Mouse (Mus musculus): ENCODE data around the gene AY761184. TPM values are rescaled to one million over a fixed set of nuclear protein-coding genes. Genes with fewer than 3 reads are reported as not detected.
"Not testable (repeated sequence)": the region's sequence is repeated elsewhere in the genome, so short reads cannot be mapped to it uniquely, and the experiment has no call there.

The AY761184 gene
- total RNA-seq (2015; ENCODE audit: low replicate concordance) (not detected in 2 replicates), total RNA-seq (2017; ENCODE audit: low replicate concordance) (not detected in 2 replicates)

DNA sequence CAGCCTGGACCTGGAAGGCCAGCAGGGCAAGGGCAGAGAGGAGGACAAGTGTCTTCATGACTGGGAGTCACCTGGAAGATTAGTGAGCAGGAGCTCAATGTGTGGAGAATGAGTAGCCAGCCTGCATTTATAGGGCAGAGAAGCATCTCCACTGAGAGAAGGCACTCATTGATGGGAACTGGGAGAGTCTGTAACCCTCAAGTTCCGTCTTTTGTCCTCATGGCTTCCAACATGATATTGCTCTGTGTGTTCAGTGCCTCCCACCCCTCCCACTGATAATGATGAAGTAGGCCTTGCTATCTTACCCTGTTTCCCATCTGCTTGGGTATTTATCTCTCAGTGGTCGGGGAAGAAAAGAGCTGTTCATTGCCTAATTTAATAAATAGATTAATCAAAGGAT is at the start of gene AY761184:
Gene AY761184, minus strand, starts transcription at position 101 of the 400 bp plus-strand sequence.
- not testable (repeated sequence) for ATAC-seq (replicated peaks; ENCODE audit: low FRiP score, poor library complexity, severe bottlenecking)

DNA sequence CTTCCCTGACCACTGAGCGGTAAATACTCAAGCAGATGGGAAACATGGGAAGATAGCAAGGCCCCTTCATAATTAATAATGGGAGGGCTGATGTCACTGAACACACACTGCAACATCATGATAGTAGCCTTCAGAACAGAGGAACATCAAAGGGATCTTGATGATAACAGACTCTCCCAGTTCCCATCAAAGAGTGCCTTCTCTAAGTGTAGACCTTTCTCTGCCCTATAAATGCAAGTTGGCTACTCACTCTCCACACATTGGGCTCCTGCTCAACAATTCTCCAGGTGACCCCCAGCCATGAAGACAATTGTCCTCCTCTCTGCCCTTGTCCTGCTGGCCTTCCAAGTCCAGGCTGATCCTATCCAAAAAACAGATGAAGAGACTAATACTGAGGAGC is 37.9 kb downstream of the AY761184 start, which contains the start of gene Defa34:
Gene Defa34, plus strand, starts transcription at position 301 of the 400 bp plus-strand sequence.
- not testable (repeated sequence) for ATAC-seq (replicated peaks; ENCODE audit: low FRiP score, poor library complexity, severe bottlenecking)

DNA sequence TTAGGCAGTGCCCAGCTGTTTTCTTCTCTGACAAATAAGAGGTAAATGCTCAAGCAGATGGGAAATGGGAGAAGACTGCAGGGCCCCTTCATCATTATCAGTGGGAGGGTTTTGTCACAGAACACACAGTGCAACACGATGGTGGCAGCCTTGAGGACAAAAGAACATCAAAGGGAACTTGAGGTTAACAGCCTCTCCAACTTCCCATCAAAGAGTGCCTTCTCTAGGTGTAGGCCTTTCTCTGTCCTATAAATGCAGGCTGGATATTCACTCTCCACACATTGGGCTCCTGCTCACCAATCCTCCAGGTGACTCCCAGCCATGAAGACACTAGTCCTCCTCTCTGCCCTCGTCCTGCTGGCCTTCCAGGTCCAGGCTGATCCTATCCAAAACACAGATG is 48.0 kb downstream of the AY761184 start, which contains the start of gene Defa17:
Gene Defa17, plus strand, starts transcription at position 301 of the 400 bp plus-strand sequence.
- ATAC-seq (replicated peaks; ENCODE audit: low FRiP score, poor library complexity, severe bottlenecking), result not testable (repeated sequence)

Other genes with a start within 250 kb of the AY761184 start
- not detected in 2 replicates for gene Gm7849, start 247.1 kb downstream of the AY761184 start, total RNA-seq (2015; ENCODE audit: low replicate concordance)
- gene Gm7849, start 247.1 kb downstream of the AY761184 start, total RNA-seq (2017; ENCODE audit: low replicate concordance), result not detected in 2 replicates
- not detected in 2 replicates for gene Defa20, start 194.4 kb downstream of the AY761184 start, total RNA-seq (2015; ENCODE audit: low replicate concordance)
- gene Defa20, start 194.4 kb downstream of the AY761184 start, total RNA-seq (2017; ENCODE audit: low replicate concordance), result not detected in 2 replicates
- not detected in 2 replicates for gene Defa32, start 174.6 kb downstream of the AY761184 start, total RNA-seq (2015; ENCODE audit: low replicate concordance)
- gene Defa32, start 174.6 kb downstream of the AY761184 start, total RNA-seq (2017; ENCODE audit: low replicate concordance), result not detected in 2 replicates
- not detected in 2 replicates for gene Defa37, start 138.3 kb downstream of the AY761184 start, total RNA-seq (2015; ENCODE audit: low replicate concordance)
- not detected in 2 replicates for gene Defa37, start 138.3 kb downstream of the AY761184 start, total RNA-seq (2017; ENCODE audit: low replicate concordance)
- gene Defa28, start 120.6 kb downstream of the AY761184 start, total RNA-seq (2015; ENCODE audit: low replicate concordance), result not detected in 2 replicates
- not detected in 2 replicates for gene Defa28, start 120.6 kb downstream of the AY761184 start, total RNA-seq (2017; ENCODE audit: low replicate concordance)
- gene Gm7861, start 109.1 kb downstream of the AY761184 start, total RNA-seq (2015; ENCODE audit: low replicate concordance), result not detected in 2 replicates
- gene Gm7861, start 109.1 kb downstream of the AY761184 start, total RNA-seq (2017; ENCODE audit: low replicate concordance), result not detected in 2 replicates
- gene Defa26, start 85.5 kb downstream of the AY761184 start, total RNA-seq (2015; ENCODE audit: low replicate concordance), result not detected in 2 replicates
- not detected in 2 replicates for gene Defa26, start 85.5 kb downstream of the AY761184 start, total RNA-seq (2017; ENCODE audit: low replicate concordance)
- not detected in 2 replicates for gene Defa17, start 47.9 kb downstream of the AY761184 start, total RNA-seq (2015; ENCODE audit: low replicate concordance)
- gene Defa17, start 47.9 kb downstream of the AY761184 start, total RNA-seq (2017; ENCODE audit: low replicate concordance), result not detected in 2 replicates
- not detected in 2 replicates for gene Defa34, start 37.8 kb downstream of the AY761184 start, total RNA-seq (2015; ENCODE audit: low replicate concordance)
- gene Defa34, start 37.8 kb downstream of the AY761184 start, total RNA-seq (2017; ENCODE audit: low replicate concordance), result not detected in 2 replicates
- gene Defa24, start 30.8 kb upstream of the AY761184 start, total RNA-seq (2015; ENCODE audit: low replicate concordance), result not detected in 2 replicates
- gene Defa24, start 30.8 kb upstream of the AY761184 start, total RNA-seq (2017; ENCODE audit: low replicate concordance), result not detected in 2 replicates
- gene Defb50, start 119.9 kb upstream of the AY761184 start, total RNA-seq (2015; ENCODE audit: low replicate concordance), result not detected in 2 replicates
- not detected in 2 replicates for gene Defb50, start 119.9 kb upstream of the AY761184 start, total RNA-seq (2017; ENCODE audit: low replicate concordance)
- gene Defb2, start 136.3 kb upstream of the AY761184 start, total RNA-seq (2015; ENCODE audit: low replicate concordance), result not detected in 2 replicates
- gene Defb2, start 136.3 kb upstream of the AY761184 start, total RNA-seq (2017; ENCODE audit: low replicate concordance), result not detected in 2 replicates
- not detected in 2 replicates for gene Defb10, start 155.3 kb upstream of the AY761184 start, total RNA-seq (2015; ENCODE audit: low replicate concordance)
- gene Defb10, start 155.3 kb upstream of the AY761184 start, total RNA-seq (2017; ENCODE audit: low replicate concordance), result not detected in 2 replicates
- gene Defb9, start 181.8 kb upstream of the AY761184 start, total RNA-seq (2015; ENCODE audit: low replicate concordance), result not detected in 2 replicates
- not detected in 2 replicates for gene Defb9, start 181.8 kb upstream of the AY761184 start, total RNA-seq (2017; ENCODE audit: low replicate concordance)
- gene Defb11, start 202.8 kb upstream of the AY761184 start, total RNA-seq (2015; ENCODE audit: low replicate concordance), result not detected in 2 replicates
- not detected in 2 replicates for gene Defb11, start 202.8 kb upstream of the AY761184 start, total RNA-seq (2017; ENCODE audit: low replicate concordance)
- gene Defb15, start 229.1 kb upstream of the AY761184 start, total RNA-seq (2015; ENCODE audit: low replicate concordance), result not detected in 2 replicates
- gene Defb15, start 229.1 kb upstream of the AY761184 start, total RNA-seq (2017; ENCODE audit: low replicate concordance), result not detected in 2 replicates
- gene Defb35, start 234.7 kb upstream of the AY761184 start, total RNA-seq (2015; ENCODE audit: low replicate concordance), result not detected in 2 replicates
- gene Defb35, start 234.7 kb upstream of the AY761184 start, total RNA-seq (2017; ENCODE audit: low replicate concordance), result not detected in 2 replicates
- gene Defb13, start 243.1 kb upstream of the AY761184 start, total RNA-seq (2015; ENCODE audit: low replicate concordance), result not detected in 2 replicates
- not detected in 2 replicates for gene Defb13, start 243.1 kb upstream of the AY761184 start, total RNA-seq (2017; ENCODE audit: low replicate concordance)